Mouse (Mus musculus): ENCODE measurements at regions not wholly inside any gene's neighbourhood (a gene's known extent, or its start where the extent isn't known, plus 50 kb on each side); places are given as distances from the start of the nearest gene placed in this dataset.
"Not testable (repeated sequence)": the region's sequence is repeated elsewhere in the genome, so short reads cannot be mapped to it uniquely, and the experiment has no call there.

DNA sequence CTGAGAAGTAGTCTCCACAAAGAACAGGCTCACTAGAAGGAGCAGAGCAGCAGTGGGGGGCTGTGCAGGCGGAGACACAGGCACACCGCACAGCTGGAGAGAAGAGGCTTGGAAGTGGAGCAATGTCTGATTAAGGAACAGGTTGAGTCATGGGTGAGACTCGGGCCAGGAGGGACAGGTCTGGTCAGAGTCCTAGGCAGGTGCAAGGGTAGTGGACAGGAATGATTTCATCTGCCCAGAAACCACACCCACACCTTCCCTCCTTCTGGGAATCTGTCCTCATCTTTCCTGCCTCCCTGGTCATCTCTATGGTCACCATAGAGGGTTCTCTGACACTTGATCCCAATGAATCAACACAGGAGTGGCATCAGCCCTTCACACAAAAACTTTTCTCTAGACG, 983.8 kb downstream of the 4930447A16Rik start:
- no peak for DNase-seq (ENCODE audit: low spot score in 2 of 2)

DNA sequence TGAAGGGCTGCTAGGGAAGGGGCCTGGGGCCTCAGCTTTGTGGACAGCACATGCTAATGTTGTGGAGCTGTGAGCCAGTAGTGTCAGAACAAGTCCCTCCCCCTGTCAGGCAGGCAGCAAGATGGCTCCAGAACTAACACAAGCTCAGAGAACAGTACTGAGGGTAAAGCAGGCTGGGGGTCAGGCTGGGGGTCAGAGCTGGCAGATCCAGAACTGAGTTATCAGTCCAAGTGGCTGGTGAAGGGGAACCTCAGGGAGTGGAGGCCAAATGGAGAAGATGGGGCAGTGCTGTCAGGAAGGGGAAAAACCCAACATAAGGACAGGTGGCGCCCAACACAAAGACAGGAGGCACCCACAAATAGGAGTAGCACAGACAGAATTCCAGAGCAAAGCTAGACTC, 985.1 kb downstream of the 4930447A16Rik start:
- DNase-seq (ENCODE audit: low spot score in 2 of 2): no peak

DNA sequence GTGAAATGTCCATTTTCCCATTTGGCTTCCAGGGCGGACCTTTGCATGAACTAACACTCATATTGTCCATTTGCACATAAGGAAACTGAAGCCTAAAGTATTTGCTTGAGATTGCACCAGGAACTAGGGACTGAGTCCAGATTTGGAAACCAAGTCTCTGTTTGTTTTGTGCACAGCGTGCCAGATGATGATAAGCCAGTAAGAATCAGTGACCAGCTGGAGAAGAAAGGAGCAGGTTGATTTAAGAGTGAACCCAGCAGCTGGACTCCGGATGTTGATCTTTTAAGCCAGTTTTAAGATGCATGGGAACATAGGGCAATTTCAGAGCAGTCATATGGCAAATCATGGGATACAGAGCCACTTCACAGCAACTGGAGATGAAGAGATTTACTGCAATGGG, 987.1 kb downstream of the 4930447A16Rik start:
- DNase-seq (ENCODE audit: low spot score in 2 of 2): no peak

DNA sequence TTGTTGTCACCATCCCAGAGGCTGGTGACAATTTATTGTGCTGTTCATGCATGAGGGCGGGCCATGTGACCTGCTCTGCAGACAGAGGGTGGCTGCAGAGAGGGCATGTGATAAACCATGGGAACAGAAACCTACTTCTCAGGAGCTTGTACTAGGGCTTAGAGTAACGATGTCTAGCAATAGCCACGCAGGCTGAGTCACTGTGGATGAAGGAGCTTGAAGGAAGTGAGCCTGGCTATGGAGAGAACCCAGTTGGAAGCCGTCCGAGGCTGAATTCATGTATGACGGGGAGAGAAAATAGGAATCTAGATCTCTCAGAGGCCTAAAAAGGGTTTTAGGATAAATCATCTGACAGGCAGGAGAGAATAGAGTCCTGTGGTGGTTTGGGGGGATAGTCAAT, 988.0 kb downstream of the 4930447A16Rik start:
- peak in 1 of 2 experiments; percentile 16 for DNase-seq (ENCODE audit: low spot score in 2 of 2)

DNA sequence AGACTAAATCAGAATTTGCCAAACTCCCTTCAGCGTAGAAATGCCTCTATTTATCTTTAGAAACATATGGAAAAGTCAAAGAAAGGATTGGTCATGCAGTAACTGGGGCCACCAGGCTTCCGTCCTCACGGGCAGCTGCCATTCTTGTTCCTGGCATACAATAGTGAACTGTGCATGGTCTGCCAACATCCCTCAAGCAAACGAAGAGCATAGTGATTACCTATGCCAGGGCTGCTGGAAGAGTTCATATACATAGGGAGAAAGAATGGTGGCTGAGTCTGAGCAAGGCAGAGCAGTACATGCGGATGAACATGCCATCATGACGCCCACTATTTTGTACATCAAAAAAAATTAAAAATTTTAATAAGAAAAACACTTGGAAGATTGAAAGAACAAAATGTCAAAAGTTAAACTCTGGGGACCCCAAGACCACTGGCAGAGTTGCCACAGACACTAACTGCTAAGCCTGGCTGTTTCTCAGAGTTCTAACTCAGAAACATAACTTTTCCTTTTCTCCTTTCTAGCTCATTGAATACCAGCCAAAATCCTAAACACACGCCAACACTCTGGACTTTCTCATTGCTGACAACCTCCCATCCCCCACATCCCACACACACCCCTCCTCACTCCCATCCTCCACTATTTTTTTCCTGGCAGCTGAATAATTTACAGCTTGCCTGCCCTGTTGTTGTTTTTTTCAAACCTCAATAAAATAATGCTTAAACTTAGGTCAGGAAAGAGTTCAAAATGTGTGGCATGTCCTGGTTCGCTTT, 989.1 kb downstream of the 4930447A16Rik start:
- no peak for DNase-seq (ENCODE audit: low spot score in 2 of 2)

DNA sequence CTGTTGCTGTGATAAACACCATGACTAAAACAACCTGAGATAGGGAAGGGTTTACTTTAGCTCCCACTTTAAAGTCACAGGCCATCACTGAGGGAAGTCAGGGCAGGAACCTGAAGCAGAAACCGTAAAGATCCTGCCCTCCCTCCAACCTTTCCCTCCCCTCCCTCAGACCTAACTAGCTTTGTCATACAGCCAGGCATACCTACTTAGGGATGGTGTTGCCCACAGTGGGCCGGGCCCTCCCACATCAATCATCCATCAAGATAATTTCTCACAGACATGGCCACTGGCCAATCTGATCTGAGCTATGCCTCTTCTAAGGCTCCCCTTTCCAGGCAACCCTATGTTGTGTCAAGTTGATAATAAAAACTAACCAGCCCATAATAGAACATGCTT, 989.7 kb downstream of the 4930447A16Rik start:
- no peak for DNase-seq (ENCODE audit: low spot score in 2 of 2)

DNA sequence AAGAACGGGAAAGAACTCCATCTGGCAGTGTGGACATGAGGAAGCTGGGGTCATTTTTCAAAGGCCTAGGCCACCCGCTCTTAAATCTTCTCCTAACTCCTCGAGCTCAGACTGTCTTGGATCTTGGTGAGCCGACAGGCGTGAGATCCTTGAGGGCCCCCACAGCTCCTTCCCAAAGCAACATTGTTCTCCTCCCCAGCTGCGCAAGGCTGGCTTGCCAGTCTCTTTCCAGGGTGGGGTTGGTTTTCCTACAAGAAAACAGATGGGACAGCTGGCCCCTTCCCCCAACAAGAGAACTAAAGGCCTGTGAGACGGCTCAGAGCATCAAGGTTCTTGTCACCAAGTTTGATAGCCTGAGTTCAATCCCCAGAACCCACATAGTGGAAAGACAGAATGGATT, 994.3 kb downstream of the 4930447A16Rik start:
- no peak for DNase-seq (ENCODE audit: low spot score in 2 of 2)

DNA sequence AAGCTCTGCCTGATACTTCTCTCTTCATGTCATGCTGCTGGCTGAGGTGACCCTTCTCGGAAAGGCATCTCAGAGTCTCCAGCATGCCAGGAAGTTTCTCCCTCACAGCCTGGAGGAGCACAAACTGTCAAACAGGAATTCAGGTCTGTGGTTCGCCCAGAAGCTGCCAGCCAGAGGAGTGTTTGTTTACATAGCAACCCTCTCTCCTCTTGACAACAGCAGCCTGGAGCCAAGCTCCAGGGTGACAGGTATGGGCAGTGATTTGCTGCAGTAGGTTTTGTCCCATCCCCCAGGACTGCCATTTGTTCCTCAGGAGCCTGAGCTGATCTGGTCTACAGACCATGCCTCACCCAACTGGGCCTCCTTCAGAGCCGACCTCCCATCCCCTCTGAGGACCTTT, 995.4 kb downstream of the 4930447A16Rik start:
- no peak for DNase-seq (ENCODE audit: low spot score in 2 of 2)

DNA sequence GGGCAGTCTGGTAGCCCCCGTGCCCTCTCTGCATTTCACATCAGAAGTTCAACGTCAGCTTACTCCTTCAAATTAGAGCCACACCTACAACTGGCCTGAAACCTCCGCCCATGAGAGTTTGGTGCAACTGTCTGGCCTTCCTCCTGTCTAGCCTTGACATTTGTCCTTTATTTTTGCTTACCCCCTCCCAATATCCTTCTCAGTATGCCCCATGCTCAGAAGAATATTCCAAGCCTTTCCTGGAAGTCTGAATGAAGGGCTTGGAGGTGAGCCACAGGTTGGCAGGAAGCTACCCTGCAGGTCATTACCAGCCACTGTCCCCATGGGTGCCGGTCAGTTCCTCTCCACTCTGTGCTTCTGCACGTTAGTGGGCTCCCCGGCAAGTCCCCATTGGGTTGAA, 997.4 kb downstream of the 4930447A16Rik start:
- no peak for DNase-seq (ENCODE audit: low spot score in 2 of 2)

DNA sequence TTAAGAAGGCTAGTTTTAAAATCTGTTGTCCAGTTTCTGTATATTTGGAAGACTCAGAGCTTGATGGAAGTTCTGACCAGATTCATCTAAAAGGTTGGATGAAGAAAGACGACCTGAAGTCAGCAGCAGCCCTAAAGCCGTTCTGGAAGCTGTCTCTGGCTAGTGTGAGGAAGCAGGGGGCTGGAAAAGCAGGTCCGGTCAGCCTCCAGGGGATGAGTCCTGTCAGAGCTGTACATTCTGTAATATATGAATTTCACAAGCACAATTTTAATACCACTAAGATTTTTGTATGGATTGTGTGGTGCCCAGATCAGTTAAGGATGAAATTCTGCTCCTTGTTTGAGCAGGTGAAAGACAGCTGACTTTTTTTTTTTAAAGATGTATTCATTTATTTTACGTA, 1000.2 kb downstream of the 4930447A16Rik start:
- DNase-seq (ENCODE audit: low spot score in 2 of 2): no peak

DNA sequence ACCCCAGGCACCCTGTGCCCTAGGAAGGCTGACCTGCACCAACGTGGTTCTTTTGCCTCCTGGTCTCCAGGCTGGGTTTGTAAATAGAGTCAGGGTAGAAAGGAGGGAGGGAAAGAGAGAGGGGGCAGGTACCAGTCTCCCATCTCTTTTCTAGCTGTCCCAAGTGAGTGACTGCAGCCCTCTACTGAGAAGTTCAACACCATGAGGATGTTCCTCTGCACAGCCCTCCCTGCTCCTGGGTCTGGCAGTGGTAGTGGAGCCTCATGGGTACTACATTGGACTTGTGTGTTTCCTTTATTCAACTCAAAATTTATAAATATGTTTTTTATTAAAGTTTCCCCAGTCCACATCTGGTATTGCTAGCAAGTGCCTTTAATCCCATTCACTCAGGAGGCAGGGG, 1002.6 kb downstream of the 4930447A16Rik start:
- no peak for DNase-seq (ENCODE audit: low spot score in 2 of 2)

DNA sequence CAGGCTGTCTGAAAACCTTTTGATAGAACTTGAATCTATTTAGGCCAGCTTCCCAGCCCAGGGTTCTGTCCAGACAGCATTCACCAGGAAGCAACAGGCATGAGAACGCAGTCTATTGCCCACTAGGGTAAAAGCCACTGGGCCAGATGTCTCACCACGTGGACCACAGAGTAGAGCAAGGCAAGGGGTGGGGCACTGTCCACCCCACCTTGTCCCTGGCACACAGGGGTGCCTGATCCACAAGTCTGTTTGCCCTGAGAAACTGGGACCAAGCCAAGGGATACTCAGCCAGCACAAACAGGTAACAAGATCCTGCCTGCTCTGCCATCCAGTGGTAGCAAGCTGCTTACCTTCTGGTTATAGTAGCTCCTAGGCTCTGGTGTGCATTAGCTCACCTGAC, 1006.3 kb downstream of the 4930447A16Rik start:
- no peak for DNase-seq (ENCODE audit: low spot score in 2 of 2)

DNA sequence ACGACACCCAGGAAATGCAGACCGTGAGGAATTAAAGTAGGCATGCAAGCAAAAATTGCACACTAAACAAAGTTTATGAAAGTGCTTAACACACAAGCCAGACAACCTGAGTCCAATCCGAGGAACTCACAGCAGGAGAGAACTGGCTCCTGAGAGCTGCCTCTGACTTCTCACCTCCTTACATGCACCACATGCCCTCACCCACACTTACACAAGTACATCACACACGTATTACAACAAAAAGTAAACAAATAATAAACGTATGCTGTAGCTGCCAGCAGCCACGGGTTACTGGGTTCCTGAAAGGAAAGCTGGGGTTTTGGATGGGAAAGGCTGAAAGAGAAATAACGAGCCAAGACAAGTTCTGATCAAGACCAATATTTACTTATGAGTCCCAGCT, 1008.0 kb downstream of the 4930447A16Rik start:
- no peak for DNase-seq (ENCODE audit: low spot score in 2 of 2)

DNA sequence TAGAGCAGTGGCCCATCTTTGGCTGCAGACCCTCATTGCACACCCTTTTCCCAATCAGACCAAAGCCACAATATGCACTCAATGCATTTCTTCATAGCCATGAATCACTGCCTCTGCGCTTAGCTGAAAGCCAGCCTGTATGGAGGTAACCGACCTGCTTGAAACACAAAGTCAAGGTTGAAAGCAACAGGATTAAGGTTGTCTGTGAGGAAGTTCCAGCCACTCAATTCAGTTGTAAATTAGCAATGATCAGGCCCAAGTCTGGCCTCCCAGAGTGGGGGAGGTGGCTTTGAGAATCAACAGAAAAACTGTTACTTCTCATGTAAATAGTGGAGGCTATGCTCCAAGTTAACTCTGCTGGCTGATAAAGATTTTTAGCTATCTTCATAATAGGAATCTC, 1008.9 kb downstream of the 4930447A16Rik start:
- DNase-seq (ENCODE audit: low spot score in 2 of 2): not testable (repeated sequence)
